Mouse (Mus musculus) left cerebral cortex, adult 8-10 months (tissue): Measurements from ENCODE around the gene Pus10. TPM values are rescaled to one million over a fixed set of nuclear protein-coding genes. Genes with fewer than 3 reads are reported as not detected.

Experiments
- DNase-seq, 2 experiments: peaks; one replicate each; pipeline ENCODE4 v3.0.0; 2022; ENCODE audit warnings: low spot score in 2 of 2
- total RNA-seq, 4 experiments: library from RNA; stranded (reverse); gene quantifications; 2 replicates each; pipeline ENCODE4 v1.2.4; 2022

Gene Pus10
- total RNA-seq, 4 experiments from 2014 or later, result 12.2 to 18.0 (median 15.9) TPM

DNA sequence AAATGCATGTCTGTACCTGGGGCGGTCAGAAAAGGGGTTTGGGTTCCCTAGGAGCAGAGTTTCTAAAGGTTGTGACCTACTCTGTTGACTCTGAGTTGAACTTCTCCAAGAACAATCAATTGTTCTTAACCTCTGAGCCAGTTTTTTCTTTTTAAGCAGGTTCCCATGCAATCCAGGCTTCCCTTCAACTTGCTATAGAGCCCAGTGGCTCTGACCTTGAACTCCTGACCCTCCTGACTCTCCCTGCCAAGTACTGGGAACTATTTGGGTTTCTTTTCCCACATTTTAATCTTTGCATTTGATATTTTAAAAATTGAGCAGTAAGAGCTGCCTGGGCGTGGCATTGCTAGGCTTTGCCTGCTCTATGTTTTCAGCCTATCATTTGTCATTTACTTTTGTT lies 27.8 kb downstream of the Pus10 start:
- no peak for DNase-seq

DNA sequence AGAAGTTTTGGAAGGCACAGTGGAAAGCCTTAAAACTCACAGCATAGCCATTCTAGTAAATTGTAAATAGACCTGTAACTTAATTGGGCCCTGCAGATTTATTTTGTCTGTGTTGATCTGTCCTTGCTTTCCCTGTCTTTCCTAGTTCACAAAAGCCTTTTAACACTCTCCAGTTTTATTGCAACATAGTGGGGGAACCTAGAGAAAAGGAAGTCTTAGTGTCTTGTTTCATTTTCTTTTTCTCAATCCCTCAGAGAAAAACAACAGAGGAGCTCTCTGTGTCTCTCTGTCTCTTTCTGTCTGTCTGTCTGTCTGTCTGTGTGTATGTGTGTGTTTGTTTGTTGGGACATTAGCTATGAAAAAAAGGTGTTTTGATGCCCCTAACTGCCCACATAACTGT lies 30.4 kb downstream of the Pus10 start:
- DNase-seq, result no peak

DNA sequence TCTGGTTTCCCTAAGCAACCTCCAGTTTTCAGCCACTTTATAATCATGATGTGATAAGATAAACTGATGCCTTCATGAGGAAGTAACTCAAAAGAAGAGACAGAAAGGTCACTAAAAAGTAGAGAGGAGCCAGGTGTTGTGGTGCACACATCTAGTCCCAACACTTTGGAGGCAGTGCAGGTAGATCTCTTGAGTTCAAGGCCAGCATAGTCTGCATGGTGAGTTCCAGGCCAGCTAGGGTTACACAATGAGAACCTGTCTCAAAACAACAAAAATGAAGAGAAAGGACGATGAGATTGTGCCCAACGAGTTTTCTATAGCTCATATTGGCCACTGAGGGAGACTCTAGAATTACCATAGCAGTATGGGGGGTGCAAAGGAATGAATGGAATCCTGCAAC lies 33.1 kb downstream of the Pus10 start:
- no peak for DNase-seq

DNA sequence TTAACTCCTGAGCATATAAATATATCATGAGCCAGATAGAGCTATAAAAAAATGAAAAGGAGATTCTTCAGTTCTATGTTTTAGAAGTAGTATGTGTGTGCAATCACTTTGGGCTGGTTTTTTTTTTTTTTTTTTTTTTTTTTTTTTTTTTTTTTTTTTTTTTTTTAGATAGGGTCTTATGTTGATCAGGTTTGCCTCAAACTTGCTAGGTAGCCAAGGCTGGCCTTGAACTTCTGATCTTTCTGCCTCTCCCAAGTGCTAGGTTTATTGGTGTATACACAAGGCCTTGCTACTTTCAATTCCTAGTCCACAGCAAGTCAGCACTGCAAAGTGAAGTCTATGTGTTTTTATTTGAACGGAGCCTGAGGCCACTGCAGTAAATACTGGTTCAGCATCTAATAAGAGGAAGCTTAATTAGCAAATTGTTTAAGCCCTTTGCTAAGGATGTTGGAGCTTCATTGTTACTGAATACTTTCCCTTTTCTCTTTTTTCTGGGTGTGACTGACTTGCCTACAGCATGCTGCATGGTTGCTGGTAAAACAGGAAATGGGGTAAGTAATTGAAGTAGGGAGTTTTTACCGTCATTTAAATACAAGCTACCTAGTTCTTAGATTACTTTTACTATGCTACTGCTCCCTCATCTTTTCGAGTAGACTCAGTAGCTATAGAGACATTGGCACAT lies 34.1 kb downstream of the Pus10 start:
- no peak for DNase-seq

- no peak for DNase-seq
Measured at GRCm38 (mm10) chr11:23701831-23702230, 36.4 kb downstream of the Pus10 start.

- DNase-seq, result no peak
Measured at GRCm38 (mm10) chr11:23704604-23705294, 39.3 kb downstream of the Pus10 start.

GRCm38 (mm10) chr11:23712299-23712698 lies 46.8 kb downstream of the Pus10 start:
- no peak for DNase-seq

- no peak for DNase-seq
Measured at GRCm38 (mm10) chr11:23718856-23719255, 53.4 kb downstream of the Pus10 start.

GRCm38 (mm10) chr11:23719825-23720224 lies 54.4 kb downstream of the Pus10 start:
- no peak for DNase-seq

GRCm38 (mm10) chr11:23722326-23722725 lies 56.9 kb downstream of the Pus10 start:
- DNase-seq, result no peak

GRCm38 (mm10) chr11:23725850-23726249 lies 60.4 kb downstream of the Pus10 start:
- no peak for DNase-seq

DNA sequence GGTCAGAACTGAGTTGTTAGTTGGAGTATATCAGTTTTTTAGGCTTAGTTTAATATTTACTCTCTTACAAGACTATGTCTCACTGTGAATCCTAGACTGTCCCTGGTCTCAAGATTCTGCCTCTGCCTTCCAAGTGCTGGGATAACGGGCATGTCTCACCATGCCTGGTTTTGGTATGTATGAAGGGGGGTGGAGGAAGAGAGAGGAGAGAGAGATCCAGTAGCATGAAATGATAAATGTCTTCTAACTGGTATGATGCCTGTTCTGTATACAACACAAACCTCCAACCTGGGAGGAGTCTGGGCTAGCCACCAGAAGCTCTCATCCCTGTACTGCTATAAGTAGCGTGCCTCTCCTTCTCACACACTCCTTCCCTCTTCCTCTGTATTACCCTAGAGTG lies 61.0 kb downstream of the Pus10 start:
- DNase-seq, result no peak

GRCm38 (mm10) chr11:23728186-23728585 lies 62.7 kb downstream of the Pus10 start:
- DNase-seq, result no peak

- DNase-seq, result no peak
Measured at GRCm38 (mm10) chr11:23730120-23730519, 64.6 kb downstream of the Pus10 start.

DNA sequence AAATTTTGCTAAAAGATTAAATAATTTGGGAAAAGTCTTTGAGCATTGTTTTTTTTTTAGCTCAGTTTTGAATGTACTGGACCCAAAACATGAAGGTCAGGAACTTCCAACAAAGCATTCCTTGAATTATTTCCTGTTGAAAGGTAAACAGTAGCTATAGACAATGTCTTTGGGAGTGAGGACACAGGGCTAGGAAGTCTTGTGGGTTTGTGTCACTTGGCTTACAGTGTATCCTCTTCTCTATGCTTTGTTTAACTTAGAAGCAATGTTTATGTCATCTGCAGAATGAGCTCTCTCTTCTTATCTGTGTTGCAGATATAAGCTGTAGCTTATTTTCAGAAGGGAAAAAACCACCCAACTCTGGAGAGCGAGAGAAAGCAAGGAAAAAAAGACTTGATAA lies 67.4 kb downstream of the Pus10 start:
- DNase-seq, result no peak

- no peak for DNase-seq
Measured at GRCm38 (mm10) chr11:23734749-23735286, 69.3 kb downstream of the Pus10 start.

GRCm38 (mm10) chr11:23735820-23736470 lies 70.5 kb downstream of the Pus10 start:
- no peak for DNase-seq

GRCm38 (mm10) chr11:23740895-23741294 lies 75.4 kb downstream of the Pus10 start:
- DNase-seq, result no peak

GRCm38 (mm10) chr11:23741386-23741785 lies 75.9 kb downstream of the Pus10 start:
- no peak for DNase-seq

DNA sequence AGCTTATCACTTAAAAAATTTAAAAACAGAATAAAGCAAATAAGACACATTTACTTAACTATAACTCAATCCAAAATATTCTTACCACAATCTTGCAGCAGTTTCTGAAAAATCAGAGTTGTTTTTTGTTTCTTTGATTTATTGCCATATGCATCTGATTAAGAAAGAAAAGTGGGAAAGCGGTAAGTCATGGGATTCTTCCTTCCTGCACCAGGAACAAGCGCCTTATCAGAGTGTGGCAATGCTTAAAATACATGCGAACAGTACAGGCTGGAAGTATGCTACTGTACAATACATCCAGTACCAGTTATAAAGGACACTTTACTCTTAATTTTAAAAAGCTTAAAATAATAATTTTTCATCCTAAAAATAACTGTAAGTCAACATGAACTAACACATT lies 78.9 kb downstream of the Pus10 start:
- no peak for DNase-seq

- no peak for DNase-seq
Measured at GRCm38 (mm10) chr11:23746102-23746501, 80.6 kb downstream of the Pus10 start.

DNA sequence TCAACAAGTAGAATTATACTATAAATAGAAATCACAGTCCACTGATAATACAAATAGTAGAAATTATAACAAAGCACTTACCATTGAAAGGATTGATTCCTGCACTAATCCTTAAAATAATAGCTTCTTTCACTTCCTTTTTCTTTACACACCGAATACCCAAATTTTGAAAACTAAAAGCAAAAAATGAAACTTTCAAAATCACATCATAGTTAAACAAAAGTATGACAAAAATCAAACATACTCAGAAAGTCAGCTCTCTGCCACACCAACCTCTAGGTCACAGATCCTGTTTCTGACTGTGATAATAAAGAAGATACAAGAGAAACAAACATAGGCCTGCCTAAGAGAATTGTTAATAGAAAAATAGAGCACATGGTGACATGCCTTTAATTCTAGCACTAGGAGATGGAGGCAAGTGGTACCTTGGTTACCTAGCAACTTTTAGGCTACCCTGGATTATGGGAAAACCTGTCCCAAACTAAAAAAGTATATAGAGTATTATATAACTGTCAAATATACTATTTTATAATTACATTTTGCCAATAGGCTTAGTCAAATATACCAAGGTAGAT lies 87.7 kb downstream of the Pus10 start:
- no peak for DNase-seq
